Mouse (Mus musculus) embryonic fibroblast, embryonic 13.5 days (primary cell): ENCODE data around the gene 4933430I17Rik. TPM values are rescaled to one million over a fixed set of nuclear protein-coding genes. Genes with fewer than 3 reads are reported as not detected.

Source experiments
- H3K27ac ChIP-seq: 2 replicates; pipeline ENCODE4 v1.5.1; 2012; ENCODE audit warnings: low read length, control low read depth, inconsistent platforms; ENCODE audit not compliant: insufficient read depth
- H3K4me1 ChIP-seq: 2 replicates; pipeline ENCODE4 v1.6.1; 2011; ENCODE audit warnings: low read length; ENCODE audit not compliant: control insufficient read depth, insufficient read depth
- H3K4me3 ChIP-seq: 2 replicates; pipeline ENCODE4 v1.5.1; 2011; ENCODE audit warnings: mild to moderate bottlenecking, control low read depth, low read length; ENCODE audit not compliant: insufficient read depth
- CTCF ChIP-seq: IDR thresholded peaks from 2 replicates; pipeline ENCODE4 v1.5.1; 2011; ENCODE audit warnings: mild to moderate bottlenecking, control low read depth, low read length, moderate library complexity, borderline replicate concordance; ENCODE audit not compliant: insufficient read depth
- POLR2A ChIP-seq: IDR thresholded peaks from 2 replicates; pipeline ENCODE4 v1.6.1; 2011; ENCODE audit warnings: low read depth, mild to moderate bottlenecking, control low read depth, low read length, moderate library complexity
- polyA plus RNA-seq: library from polyadenylated mRNA; stranded (reverse); fragments of >200 nt; gene quantifications from 2 replicates; pipeline ENCODE4 v1.2.4, GENCODE M21; 2011; ENCODE audit warnings: low read depth; ENCODE audit not compliant: missing spikeins, insufficient read length

The 4933430I17Rik gene
- polyA plus RNA-seq, 1 experiment, result 0.39 TPM

GRCm38 (mm10) chr4:62594442-62594841, 69.3 kb downstream of the 4933430I17Rik start:
- TF ChIP-seq POLR2A (no peak), CTCF (no peak)
- Histone ChIP-seq H3K4me3 (no peak overlapping the region), H3K27ac (no peak overlapping the region), H3K4me1 (peaks cover 5% of the 10 kb centered on the region)

DNA sequence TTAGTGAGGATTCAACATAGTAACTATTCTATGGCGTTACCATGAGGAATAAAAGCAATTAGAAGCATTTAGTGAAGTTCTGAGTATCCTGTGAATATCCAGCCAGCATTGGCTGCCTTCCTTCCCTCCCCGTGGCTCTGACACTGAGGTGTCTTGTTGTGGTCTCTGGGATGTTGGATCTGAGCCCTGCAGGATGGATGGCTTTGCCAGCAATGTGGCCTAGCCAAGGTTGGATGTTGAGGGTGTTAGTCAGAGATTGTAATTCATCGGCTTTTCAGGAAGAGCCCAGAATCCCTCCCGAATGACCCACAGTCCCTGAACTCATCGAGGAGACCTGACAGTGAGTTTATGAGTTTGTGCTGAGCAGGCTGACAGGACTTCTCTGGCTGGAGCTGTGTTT, 70.9 kb downstream of the 4933430I17Rik start:
- peaks cover 5% of the 10 kb centered on the region for H3K4me1 ChIP-seq
- TF ChIP-seq POLR2A (no peak), CTCF (no peak)
- H3K4me3 ChIP-seq, result no peak overlapping the region
- no peak overlapping the region for H3K27ac ChIP-seq

Other genes starting within 250 kb of the 4933430I17Rik start
- 33.1 and 36.9 TPM in 2 replicates for gene Fkbp15, start 164.8 kb upstream of the 4933430I17Rik start, polyA plus RNA-seq
- gene Slc31a1, start 164.6 kb upstream of the 4933430I17Rik start, polyA plus RNA-seq, result 40.8 and 46.7 TPM in 2 replicates
- gene Cdc26, start 116.7 kb upstream of the 4933430I17Rik start, polyA plus RNA-seq, result 61.3 and 94.3 TPM in 2 replicates
- gene Prpf4, start 116.6 kb upstream of the 4933430I17Rik start, polyA plus RNA-seq, result 12.1 and 14.1 TPM in 2 replicates
- not detected in 2 replicates for gene Rnf183, start 90.1 kb upstream of the 4933430I17Rik start, polyA plus RNA-seq
- gene Wdr31, start 54.5 kb upstream of the 4933430I17Rik start, polyA plus RNA-seq, result 1.6 and 2.4 TPM in 2 replicates
- gene Bspry, start 45.3 kb upstream of the 4933430I17Rik start, polyA plus RNA-seq, result not detected in 2 replicates
- 3.6 and 3.8 TPM in 2 replicates for gene Hdhd3, start 21.9 kb upstream of the 4933430I17Rik start, polyA plus RNA-seq
- 16.5 and 20.6 TPM in 2 replicates for gene Alad, start 5.5 kb upstream of the 4933430I17Rik start, polyA plus RNA-seq
- 39.7 and 40.7 TPM in 2 replicates for gene Pole3, start 301 bp upstream of the 4933430I17Rik start, polyA plus RNA-seq
- gene Rgs3, start 34.5 kb downstream of the 4933430I17Rik start, polyA plus RNA-seq, result 38.0 and 44.0 TPM in 2 replicates